Mouse (Mus musculus) adrenal gland, postnatal 36 days (tissue): ENCODE measurements around the gene Pik3r2. TPM values are rescaled to one million over a fixed set of nuclear protein-coding genes. Genes with fewer than 3 reads are reported as not detected.
A peak's percentile ranks its signal among the peaks of the same experiment; 100 is the strongest.

ENCODE experiments used
- DNase-seq, 2 experiments: peaks; one replicate each; pipeline ENCODE4 v3.0.0; 2021; ENCODE audit warnings: mixed read lengths in 1 of 2
- total RNA-seq, 2 experiments: library from RNA; stranded (reverse); gene quantifications; 2 replicates each; pipeline ENCODE4 v1.2.3; 2021

The Pik3r2 gene
- total RNA-seq, 2 experiments from 2014 or later, result 35.6 to 51.5 TPM

DNA sequence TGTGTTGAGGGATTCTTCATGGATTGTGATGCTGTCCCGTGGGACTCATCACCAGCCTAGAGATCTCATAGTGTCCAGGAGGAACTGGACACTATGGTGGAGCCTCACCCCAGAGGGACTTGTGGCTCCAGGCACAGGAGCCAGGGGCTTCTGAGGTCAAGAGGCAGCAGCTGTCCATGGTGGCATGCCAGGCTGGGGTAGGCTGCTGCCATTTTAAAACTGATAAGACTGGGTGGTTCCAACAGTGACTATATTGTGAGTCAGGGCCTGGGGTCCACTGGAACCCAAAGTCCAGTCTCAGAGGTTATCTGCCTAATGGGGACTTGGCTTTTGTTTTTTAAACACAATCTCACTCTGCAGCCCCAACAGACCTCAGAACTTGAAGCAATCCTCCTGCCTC, 25.3 kb upstream of the Pik3r2 start:
- DNase-seq, result no peak

- no peak for DNase-seq
Observed at GRCm38 (mm10) chr8:70801156-70801555, 24.6 kb upstream of the Pik3r2 start.

DNA sequence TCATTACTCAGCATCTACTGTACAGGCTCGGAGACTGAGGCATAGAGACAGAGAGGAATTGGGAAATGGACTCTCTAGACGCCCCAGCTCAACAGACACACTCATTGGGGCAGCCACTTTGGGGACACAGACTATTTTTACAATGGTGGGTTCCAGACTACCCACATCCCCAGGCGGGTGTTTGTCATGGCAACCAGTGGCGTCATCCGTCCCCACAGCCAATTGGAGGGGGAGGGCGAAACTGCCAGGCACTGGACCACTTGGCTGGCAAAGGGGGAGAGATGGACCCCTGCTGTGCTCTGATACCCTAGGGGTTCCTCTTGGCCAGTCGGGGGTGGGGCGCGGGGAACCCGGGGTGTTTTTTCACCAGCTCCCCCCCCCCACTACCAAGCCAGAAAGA, 24.1 kb upstream of the Pik3r2 start:
- no peak for DNase-seq

GRCm38 (mm10) chr8:70798281-70798680, 21.8 kb upstream of the Pik3r2 start:
- no peak for DNase-seq

GRCm38 (mm10) chr8:70797081-70798070, 20.9 kb upstream of the Pik3r2 start:
- peak; percentile 91 to 95 for DNase-seq

DNA sequence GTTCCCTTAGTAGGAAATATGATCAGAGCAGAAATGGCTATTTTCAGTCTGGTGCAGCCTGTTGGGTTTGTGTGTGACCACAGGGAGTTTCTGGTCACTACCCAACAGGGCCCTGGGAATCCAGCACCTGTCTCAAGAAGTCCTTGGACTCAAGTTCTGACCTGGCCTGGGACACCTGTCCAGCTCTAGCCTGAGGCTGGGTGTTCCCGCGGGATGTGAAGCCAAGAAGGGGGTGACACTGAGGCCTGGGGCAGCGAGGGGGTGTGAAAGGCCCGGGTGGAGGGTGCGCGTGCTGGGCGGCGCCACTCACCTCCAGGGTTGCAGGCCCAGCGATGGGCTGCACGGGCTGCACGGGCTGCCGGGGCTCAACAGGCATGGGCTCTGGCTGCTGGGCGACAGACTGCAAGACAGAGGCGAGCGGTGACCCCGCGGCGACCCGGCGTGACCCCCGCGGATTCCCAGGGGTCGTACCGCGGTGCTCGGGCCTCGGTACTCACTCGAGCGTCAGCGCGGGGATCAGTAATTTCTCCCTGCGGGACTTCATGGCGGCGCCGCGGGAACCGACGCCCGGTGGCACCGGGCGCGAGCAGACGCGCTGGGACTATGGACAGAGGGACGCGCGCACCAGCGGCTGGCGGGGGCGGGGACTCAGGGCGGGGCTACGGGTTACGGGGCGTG, 20.0 kb upstream of the Pik3r2 start:
- peak in 1 of 2 experiments; percentile 43 for DNase-seq

DNA sequence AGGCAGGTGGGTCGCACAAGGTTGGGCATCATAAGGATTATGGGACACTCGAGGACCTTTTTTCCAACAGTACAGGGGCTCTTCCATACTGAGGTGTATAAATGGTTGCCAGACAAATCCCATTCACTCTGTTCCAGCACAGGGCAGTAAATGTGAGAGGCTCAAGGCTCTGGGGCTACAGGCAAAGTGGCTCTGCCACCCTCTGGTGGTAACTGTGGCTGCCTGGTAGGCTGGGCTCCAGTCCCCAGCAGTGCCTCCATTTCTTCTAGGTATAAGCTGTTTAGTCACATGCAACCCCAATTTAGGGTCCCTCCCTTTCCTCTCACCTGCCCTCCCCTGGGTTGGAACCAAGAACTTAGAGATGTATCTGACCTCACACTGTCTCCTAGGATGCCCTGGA, 18.9 kb upstream of the Pik3r2 start:
- DNase-seq, result no peak

- no peak for DNase-seq
Observed at GRCm38 (mm10) chr8:70794215-70794614, 17.7 kb upstream of the Pik3r2 start.

GRCm38 (mm10) chr8:70792700-70793099, 16.2 kb upstream of the Pik3r2 start:
- peak in 1 of 2 experiments; percentile 62 for DNase-seq

DNA sequence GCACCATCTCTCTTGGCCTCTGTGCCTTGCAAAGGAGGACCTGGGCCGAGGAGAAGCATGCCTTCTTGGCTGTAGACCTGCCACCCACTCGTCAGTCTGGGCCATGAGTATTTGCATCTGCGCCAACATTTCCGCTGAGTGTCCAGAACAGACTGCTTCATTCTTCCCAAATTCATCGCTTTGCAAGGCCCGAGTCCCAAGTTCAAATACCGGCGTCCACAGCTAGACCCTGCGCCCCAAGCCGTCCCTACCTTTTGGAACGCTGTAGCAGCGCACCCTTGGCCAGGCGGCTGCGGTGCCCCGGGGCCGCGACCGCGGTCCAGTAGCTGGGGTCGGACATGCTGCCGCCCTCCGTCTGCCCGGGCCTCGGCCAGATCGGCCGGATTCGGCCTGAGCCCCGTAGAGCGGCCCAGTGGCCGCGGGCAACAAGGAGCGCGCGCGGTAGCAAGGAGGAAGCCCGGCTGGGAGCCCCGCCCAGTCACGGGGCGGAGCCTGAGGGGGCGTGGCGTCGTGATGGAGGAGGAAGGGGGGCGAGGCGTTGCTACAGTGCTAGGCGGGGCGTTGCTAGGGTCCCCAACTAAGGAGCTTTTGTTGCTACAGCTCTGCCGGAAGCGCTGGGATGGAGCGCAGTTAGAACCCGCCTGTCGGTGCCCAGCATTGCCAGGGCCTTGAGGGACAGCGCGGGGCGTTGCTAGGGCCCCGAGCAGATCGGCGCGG, 15.6 kb upstream of the Pik3r2 start:
- DNase-seq, result peak; percentile 99

GRCm38 (mm10) chr8:70791294-70791701, 14.8 kb upstream of the Pik3r2 start:
- peak in 1 of 2 experiments; percentile 56 for DNase-seq

DNA sequence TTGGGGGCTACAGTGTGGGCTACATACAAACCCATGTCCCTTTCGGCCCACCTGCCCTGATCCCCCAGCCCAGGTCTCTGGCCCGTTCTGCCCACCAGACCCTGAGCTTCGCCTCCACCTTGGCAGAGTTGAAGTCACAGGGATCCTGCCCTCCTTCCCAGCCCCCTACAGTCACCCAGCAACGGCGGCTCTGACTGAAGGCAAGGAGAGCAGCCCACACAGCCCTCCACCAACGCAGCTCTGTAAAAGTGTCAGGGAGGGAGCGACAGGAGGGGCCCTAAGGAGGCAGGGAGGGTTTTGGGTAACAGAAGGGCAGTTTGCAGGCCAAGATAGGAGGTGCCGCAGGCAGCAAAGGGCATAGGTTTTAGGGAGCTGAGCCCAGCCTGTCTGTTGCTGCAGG, 14.3 kb upstream of the Pik3r2 start:
- no peak for DNase-seq

DNA sequence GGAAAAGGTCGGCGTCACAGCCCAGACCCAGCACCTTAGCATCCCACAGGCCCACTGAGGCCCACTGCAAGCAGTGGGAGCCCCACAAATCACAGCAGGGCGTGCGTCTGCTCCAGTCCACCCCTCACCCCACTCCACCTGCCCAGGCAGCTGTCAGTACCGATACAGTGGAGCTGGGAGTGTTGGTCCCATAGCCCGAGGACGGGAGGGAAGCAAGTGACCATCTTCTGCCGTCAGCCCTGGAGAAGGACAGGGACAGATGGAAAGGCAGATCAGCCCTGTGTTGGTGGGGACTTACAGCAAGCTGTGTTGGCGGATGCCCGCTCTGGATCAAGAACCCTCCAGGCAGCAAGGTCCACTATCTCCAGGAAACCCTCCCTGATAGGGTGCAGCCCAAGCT, 12.5 kb upstream of the Pik3r2 start:
- DNase-seq, result no peak

- DNase-seq, result no peak
Observed at GRCm38 (mm10) chr8:70787941-70788667, 11.6 kb upstream of the Pik3r2 start.

GRCm38 (mm10) chr8:70787051-70787445, 10.5 kb upstream of the Pik3r2 start:
- DNase-seq, result no peak

- no peak for DNase-seq
Observed at GRCm38 (mm10) chr8:70786291-70787050, 10.0 kb upstream of the Pik3r2 start.

- DNase-seq, result no peak
Observed at GRCm38 (mm10) chr8:70780093-70780492, 3.6 kb upstream of the Pik3r2 start.

DNA sequence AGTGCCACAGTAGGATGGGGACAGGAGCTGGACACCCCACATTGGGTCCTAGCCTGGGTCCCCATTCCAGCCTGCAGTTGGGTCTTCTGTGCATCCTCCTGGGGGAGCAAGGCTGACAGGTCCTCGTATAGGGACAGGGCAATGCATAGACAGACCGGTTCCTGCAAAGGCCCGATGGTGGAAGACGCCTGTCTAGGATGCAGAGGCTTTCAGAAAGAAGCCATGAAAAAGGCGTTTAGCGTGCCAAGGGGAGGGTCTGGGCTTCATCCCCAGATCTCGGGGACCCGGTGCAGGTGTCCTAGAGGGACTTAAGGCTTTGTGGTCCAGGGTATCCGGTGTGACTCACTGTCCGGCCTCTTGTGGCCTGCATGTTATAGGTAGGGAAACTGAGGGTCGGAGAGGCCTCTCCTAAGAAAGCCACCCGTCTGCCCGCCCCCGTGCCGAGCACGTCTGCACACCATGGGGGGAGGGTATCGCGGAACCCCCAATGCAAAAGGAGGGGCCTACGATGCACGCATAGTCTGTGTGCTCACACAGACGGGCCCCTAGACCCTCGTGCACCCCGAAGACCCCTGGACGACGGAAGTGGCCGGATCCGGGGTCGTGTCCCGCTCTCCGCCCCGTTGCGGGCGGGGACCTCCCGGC, 540 bp downstream of the Pik3r2 start:
- peak in 1 of 2 experiments; percentile 57 for DNase-seq

DNA sequence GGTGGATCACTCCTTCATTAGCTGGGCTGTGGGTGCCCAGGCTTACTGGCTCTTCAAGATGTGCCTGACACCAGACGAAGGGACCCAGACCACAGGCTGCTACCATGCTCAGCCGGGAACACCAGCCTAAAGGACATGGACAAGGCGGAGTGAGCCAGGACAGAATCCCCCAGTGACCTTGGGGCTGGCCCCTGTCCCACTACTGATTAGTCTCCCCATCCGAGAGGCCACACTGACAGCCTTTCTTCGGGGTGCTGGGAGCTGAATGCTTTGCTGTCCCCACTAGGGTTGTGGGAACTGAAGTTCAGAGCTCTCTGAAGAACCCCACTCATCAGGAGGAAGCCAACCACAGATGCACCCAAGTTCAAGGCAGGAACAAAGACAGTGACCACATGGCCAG, 1.3 kb downstream of the Pik3r2 start:
- no peak for DNase-seq

DNA sequence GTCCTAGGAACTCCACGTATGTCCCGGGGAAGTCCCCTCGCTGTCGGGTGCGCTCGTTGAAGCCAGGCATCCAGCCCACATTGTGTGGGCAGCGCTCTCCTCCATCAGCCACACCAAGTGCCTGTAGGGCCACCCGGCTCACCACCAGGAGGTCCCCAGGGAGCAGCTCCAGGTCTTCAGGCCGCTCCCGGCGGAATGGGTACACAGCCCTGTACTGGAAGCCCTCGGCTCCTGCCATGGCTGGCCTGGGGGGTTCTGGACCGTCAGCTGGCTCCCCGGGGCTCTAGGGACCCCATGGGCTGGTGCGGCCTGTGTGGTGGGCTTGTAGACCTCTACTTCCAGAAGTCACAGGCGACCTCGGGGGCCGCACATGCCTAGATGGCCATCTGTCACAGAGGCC, 1.8 kb downstream of the Pik3r2 start:
- no peak for DNase-seq

- DNase-seq, result peak; percentile 86 to 90
Observed at GRCm38 (mm10) chr8:70773833-70774232, 2.7 kb downstream of the Pik3r2 start.
